Mouse (Mus musculus) G1E (cell line): ENCODE measurements around the gene Tpo.

Source experiments
- CTCF ChIP-seq: IDR thresholded peaks from 2 replicates; pipeline ENCODE4 v1.5.1; 2012; ENCODE audit warnings: low read depth, low read length, inconsistent platforms, mixed read lengths
- GATA1 ChIP-seq: IDR thresholded peaks from 2 replicates; pipeline ENCODE4 v1.6.1; 2012; ENCODE audit warnings: borderline replicate concordance, low read length, inconsistent platforms, mixed read lengths
- POLR2AphosphoS5 ChIP-seq: IDR thresholded peaks from 2 replicates; pipeline ENCODE4 v1.6.1; 2012; ENCODE audit warnings: low read depth, low read length, inconsistent platforms; ENCODE audit not compliant: insufficient replicate concordance
- TAL1 ChIP-seq: conservative IDR thresholded peaks from 2 replicates; pipeline ENCODE4 v1.6.1; 2012; ENCODE audit warnings: low read depth, low read length, inconsistent platforms, mixed read lengths

DNA sequence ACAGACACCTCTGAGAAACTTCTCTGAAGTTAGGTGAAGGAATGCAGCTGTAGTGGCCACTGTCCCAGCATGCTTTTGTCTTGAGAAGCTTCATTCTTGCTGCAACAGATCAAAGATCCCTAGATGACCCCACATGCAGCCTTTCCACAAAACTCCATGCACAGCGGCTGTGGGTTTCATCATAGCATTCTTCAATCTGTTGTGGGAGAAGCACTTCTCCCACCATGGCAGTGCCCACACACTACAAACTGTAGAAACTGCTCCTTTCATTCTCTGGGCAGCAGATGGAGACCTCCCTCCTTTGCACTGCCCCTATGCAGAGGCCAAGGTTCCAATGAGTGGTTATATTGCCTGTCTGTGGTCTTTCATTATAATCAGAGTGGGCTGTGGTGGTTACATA, 103.3 kb downstream of the Tpo start:
- TF ChIP-seq TAL1: no peak
- TF ChIP-seq CTCF: no peak
- no peak for TF ChIP-seq POLR2AphosphoS5
- no peak for TF ChIP-seq GATA1
